Mouse (Mus musculus): ENCODE results near the gene Hook2.
A peak's percentile ranks its signal among the peaks of the same experiment; 100 is the strongest.

The Hook2 gene

GRCm38 (mm10) chr8:85029271-85029670 lies 38.9 kb downstream of the Hook2 start:
- DNase-seq (ENCODE audit: low read depth, low spot score), result no peak

- no peak for DNase-seq (ENCODE audit: low read depth, low spot score)
These were observed 42.4 kb downstream of the Hook2 start for GRCm38 (mm10) chr8:85032622-85033311.

GRCm38 (mm10) chr8:85033867-85034266 lies 43.5 kb downstream of the Hook2 start:
- DNase-seq (ENCODE audit: low read depth, low spot score), result no peak

- peak; percentile 93 for DNase-seq (ENCODE audit: low read depth, low spot score)
These were observed 44.4 kb downstream of the Hook2 start for GRCm38 (mm10) chr8:85034764-85035163.

GRCm38 (mm10) chr8:85035165-85035727 lies 44.8 kb downstream of the Hook2 start:
- DNase-seq (ENCODE audit: low read depth, low spot score), result no peak

GRCm38 (mm10) chr8:85035728-85036310 lies 45.4 kb downstream of the Hook2 start:
- peak; percentile 32 for DNase-seq (ENCODE audit: low read depth, low spot score)

- no peak for DNase-seq (ENCODE audit: low read depth, low spot score)
These were observed 45.9 kb downstream of the Hook2 start for GRCm38 (mm10) chr8:85036381-85036717.

- DNase-seq (ENCODE audit: low read depth, low spot score), result peak; percentile 100
These were observed 46.4 kb downstream of the Hook2 start, which contains the start of gene Tnpo2 for GRCm38 (mm10) chr8:85036718-85037365. Tnpo2 (plus strand) TSS chr8:85036915.

GRCm38 (mm10) chr8:85037366-85037680 lies 46.9 kb downstream of the Hook2 start:
- DNase-seq (ENCODE audit: low read depth, low spot score), result peak; percentile 30

- peak; percentile 67 for DNase-seq (ENCODE audit: low read depth, low spot score)
These were observed 47.5 kb downstream of the Hook2 start for GRCm38 (mm10) chr8:85037681-85038531.

- DNase-seq (ENCODE audit: low read depth, low spot score), result no peak
These were observed 53.2 kb downstream of the Hook2 start for GRCm38 (mm10) chr8:85043619-85044018.

Measured in brain, adult 2 months (tissue).